Mouse (Mus musculus) layer of hippocampus, adult 11-12 months (tissue): ENCODE results near the gene Tmem30a.

ENCODE experiments used
- DNase-seq: peaks from one replicate; pipeline ENCODE4 v3.0.0; 2022; ENCODE audit warnings: low spot score

Gene Tmem30a

DNA sequence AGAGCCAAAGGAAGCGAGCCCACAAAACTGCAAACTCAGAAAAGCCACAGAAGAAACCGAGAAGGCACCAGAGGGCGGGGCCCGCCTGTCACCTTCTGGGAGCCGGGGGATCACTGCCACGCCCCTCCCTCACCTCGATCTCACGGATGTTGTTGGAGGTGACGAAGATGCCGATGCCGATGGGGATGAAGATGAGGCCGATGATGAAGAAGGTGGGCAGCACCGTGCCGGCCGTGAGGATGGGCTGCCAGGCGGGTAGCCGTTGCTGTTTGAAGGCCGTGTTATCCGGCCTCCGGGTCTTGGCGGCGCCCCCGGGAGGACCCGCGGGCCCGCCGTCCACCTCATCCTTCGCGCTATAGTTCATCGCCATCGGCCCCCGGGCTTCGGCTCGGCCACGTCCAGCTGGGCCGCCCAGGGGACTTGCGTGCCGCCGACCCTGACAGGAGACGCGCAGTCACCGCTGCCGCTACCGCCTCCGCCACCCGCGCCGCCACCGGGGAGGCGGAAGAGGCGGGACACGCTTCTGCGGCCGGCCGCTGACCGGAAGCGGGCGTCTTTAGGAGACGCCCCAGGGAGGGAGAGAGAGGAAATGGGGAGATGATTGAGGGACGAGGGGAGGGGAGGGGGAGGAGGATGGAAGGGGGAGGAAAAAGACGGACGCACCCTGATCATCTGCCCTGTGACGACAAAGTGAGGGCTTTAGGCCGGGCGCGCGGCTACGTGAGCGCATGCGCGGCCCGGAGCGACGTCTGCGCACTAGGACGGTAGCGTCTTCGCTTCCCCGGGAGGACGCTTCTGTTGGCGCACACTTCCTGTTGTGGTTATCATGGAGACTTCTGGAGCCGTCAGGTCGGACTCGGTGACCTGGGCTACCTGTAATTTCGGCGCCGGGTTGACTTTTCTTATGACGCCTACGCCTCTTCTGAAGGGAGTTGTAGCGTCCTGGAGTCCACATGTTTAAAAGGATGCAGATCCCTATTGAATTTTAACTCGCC lies at the start of gene Tmem30a:
Tmem30a (minus strand) TSS at position 667 of the 995 bp plus-strand sequence.
- DNase-seq: peak; percentile 96

DNA sequence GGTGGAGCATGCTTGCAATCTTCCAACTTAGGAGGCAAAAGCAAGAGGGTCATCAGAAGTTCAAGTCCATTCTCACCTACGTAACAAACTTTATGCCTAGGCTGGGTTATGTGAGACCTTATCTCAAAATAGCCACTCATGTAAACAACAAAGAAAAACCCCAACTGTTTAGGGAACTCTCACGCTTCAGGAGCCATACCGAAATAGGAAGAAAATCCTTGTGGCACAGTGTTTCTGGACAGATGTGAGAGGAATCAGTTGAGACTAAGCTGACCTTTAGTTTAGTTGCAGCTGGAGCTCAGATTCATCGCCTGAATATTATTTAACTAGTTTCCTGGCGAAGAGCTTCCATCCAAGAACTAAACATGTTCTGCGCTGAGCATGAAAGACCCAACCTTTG lies 49.3 kb upstream of the Tmem30a start:
- DNase-seq: no peak

GRCm38 (mm10) chr9:79842028-79842427 lies 48.7 kb upstream of the Tmem30a start:
- DNase-seq: no peak

- no peak for DNase-seq
Measured at GRCm38 (mm10) chr9:79831294-79831693, 38.0 kb upstream of the Tmem30a start.

- DNase-seq: no peak
Measured at GRCm38 (mm10) chr9:79830874-79831273, 37.6 kb upstream of the Tmem30a start.

- no peak for DNase-seq
Measured at GRCm38 (mm10) chr9:79829842-79830800, 36.8 kb upstream of the Tmem30a start.

DNA sequence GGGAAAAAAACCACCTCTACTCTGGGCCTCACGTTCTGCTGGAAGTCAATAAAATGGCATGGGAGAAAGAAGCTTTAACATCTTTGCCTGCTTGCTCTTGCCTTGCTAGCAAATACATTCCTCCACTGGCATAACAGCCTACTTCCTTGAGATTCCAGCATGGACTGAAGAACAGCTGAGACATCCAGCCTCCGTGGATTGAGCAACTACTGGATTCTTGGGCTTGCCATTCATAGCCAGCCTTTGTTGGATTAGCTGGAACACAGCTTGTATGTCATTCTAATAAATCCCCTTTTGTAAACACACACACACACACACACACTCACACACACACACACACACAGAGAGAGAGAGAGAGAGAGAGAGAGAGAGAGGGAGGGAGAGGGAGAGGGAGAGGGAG lies 33.8 kb upstream of the Tmem30a start:
- DNase-seq: no peak

DNA sequence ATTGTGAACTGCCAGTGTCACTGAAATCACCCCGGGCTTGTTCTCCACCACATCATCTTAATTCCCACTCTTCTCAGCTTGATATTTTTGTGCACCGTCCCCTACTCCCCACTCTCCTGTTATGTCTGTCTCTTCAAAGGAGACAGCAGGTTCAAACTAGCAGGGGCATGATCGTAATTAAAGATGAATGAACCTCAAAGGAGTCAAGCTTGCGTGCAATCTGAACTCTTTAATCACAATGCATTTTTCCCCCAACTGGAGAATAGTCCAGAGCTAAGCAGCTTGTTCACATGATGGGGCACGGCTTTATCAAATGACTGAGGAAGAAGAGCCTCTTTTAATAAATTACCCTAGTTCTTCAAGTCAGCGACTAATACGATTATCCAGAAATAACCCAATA lies 32.2 kb upstream of the Tmem30a start:
- DNase-seq: no peak

- DNase-seq: no peak
Measured at GRCm38 (mm10) chr9:79823856-79824255, 30.5 kb upstream of the Tmem30a start.

- no peak for DNase-seq
Measured at GRCm38 (mm10) chr9:79823438-79823837, 30.1 kb upstream of the Tmem30a start.

DNA sequence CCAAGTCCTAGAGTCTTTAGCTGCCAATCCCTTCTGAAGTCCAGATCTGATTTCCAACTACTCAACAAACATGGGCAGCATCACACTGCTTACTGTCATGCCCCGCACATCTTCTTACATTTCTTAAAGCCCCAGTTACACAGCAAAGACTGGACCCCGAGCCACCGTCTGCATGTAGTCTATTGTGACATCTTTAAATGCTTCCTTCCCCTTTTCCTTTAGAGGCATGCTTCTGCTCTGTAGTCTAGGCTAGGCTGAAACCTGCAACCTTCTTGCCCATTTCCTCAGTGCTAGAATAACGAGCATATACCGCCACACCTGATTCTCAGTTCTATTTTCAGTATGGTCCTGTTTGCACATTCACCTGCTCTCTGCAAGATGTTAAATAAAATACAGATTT lies 23.2 kb upstream of the Tmem30a start:
- no peak for DNase-seq

DNA sequence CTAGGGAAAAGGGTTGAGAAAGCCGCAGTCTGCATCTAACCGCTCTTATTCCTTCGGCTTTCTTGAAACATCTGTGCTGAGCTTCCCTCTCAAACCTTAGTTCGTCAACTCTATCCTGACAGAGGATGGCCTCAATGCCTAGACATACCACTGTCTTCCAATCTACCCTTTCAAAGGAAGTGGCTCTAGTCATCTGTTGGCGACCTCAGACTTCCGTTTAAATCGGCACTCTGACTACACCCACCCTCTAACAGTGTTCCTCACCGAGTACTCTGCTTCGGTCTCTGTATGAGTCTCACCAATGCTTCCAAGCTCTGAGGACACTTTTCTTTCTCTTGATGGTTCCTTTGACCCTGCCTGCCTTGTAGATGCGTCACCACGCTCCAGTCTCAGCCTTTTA lies 22.7 kb upstream of the Tmem30a start:
- no peak for DNase-seq

DNA sequence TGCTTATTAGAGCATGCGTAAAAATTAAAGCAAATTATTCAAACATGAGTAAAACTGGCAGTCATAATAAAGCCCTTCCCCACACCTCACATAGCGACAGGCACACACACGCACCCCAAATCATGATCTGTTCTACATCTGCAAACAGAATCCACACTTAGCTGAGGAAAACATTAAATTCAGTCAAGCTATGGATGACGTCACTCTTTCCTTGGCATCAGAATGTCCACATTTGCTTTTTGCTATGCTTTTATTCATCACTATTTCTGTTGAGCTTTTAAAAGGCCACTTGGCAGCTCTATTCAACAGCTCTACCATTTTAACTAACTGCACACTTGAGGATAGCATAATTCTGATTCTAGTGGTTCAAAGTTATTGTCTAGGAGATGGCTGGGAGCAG lies 21.3 kb upstream of the Tmem30a start:
- DNase-seq: no peak

- DNase-seq: no peak
Measured at GRCm38 (mm10) chr9:79810969-79811902, 17.9 kb upstream of the Tmem30a start.

DNA sequence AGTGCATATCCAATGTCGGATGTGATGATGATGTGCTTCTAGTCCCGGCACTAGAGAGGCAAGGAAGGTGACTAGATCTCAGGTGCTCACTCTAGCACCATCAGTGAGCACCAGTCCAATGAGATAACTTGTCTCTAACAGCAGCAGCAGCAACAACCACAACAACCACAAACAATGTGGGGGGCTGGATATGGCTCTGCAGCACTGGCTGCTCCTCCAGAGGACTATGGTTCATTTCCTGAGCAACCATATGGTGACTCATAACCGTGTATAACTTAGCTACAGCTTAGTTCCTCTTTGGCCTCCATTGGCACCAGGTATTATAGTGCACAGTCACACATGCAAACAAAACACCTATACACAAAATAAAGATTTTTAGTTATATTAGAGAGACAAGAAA lies 17.2 kb upstream of the Tmem30a start:
- no peak for DNase-seq

DNA sequence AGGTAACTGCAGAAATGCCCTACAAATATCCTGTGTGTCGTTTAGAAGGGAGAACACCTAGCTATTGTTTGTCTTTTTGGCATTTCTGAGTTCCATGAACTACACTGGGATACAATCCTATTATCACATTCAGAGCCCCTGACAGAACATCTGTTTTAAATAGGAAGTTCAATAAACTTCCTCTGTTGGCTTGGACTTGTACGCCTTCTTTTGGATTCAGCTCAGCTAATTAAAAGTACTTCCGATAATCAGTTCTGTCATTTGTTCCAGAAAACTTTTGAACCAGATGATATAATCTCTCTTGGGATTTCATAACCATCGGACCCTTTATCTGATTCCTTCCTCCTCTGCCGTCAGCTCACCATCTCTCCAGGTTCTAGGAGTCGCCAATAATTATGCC lies 16.1 kb upstream of the Tmem30a start:
- no peak for DNase-seq

DNA sequence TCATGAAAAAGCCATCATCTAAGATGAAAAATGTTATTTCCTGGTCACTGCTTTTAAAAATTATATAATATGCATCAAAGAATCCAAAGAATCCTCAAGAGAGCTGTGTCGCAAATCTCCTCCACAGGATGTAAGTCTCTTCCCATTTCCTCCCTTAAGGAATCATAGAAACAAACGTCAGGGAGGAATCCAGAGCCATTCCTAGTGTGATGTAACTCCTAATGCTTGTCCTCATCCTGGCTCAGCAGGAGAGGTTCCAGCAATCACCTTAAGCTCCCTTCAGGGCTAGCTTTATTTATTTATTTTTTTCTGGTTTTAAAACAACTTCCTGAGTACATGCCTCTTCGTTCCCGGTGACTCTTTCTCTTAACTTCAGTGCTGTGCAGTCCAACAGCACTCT lies 13.9 kb upstream of the Tmem30a start:
- DNase-seq: no peak

GRCm38 (mm10) chr9:79806317-79807075 lies 13.2 kb upstream of the Tmem30a start:
- peak; percentile 47 for DNase-seq

GRCm38 (mm10) chr9:79805426-79805825 lies 12.1 kb upstream of the Tmem30a start:
- no peak for DNase-seq

DNA sequence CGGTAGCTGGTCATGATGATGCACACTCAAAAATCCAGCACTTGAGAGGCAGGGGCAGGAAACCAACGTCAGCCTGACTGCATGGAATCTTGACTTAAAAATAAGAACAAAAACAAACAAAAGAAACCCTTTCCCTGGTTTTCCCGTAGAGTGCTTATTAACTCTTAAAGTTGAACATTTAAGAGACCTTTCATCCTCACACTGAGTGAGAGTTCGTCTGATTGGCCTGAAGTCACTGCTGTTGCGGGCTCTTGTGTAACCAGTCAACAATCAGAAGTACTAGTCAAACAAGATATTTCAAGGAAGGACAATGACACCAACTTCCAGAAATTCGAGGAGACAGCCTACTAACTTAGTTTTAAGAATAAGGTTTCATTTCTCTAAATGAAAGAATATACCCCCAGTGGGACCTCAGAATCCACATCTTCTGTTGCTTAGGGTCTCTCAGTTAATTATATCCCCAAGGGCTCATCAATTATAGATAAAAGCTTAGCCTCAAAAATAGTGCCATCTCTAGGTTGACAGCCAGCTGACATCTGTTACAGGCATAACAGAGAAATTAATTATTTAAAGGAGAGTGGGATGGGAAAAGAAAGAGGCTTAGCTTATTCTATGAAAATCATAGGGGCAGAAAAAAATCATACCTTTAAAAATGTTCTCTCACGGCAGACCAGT lies 3.3 kb upstream of the Tmem30a start:
- no peak for DNase-seq
